Mouse (Mus musculus): ENCODE data around the gene Erich2.

- TF ChIP-seq POLR2A (IDR thresholded peaks at IDR 0.05; ENCODE audit: low read depth, low read length) (no peak), CTCF (conservative IDR thresholded peaks at IDR 0.05; ENCODE audit: insufficient read depth, insufficient read length, low read depth, low read length) (no peak)
Measured at GRCm38 (mm10) chr2:70573544-70574210, 65.1 kb downstream of the Erich2 start.

All from kidney, adult 2 months (tissue).